In the genomic region with DNA sequence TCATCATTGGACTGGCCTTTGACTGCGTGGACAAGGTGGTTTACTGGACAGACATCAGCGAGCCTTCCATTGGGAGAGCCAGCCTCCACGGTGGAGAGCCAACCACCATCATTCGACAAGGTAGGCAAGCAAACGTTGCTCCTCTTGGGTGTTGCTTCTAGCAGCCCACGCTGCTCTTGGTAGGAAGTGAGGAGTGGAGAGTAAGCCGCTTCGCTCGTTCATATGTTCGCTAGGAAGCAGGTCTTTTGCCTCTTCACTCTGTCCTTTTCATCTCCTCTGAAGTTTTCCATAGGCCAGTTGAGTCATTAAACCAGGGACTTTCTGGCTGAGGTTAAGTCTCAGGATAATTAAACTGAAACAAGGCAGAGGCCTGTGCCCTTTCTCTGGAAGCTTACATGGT, we compare ENCODE assay signal across 28 mouse cellular contexts.
DNase-seq lines count a peak whose midpoint lies in the region; ATAC-seq and TF ChIP-seq lines count a peak whose summit lies in the region.
"Had no signal": no experiment of that assay in that cellular context is flagged by ENCODE, and none has a peak within 500 bp of the region (broad histone marks: within the 10 kb centered on the region; RNA-seq: fewer than 3 reads in every experiment).

No protein-coding gene starts in this region.

- no peak overlapping the region for H3K9ac ChIP-seq in lung, embryonic 14.5 days
- H3K9ac ChIP-seq: embryonic facial prominence, embryonic 13.5 days; forebrain, embryonic 13.5 days; hindbrain, embryonic 12.5 days; hindbrain, embryonic 15.5 days had no signal

- no peak for TF ChIP-seq CTCF in lung, embryonic 14.5 days (IDR thresholded peaks at IDR 0.05; ENCODE audit: low read depth)

- H3K4me2 ChIP-seq in lung, embryonic 14.5 days, result no peak overlapping the region
- H3K4me2 ChIP-seq: embryonic facial prominence, embryonic 13.5 days; forebrain, embryonic 13.5 days; heart, embryonic 11.5 days; hindbrain, embryonic 12.5 days; hindbrain, embryonic 15.5 days had no signal

- peak; percentile 85 for DNase-seq in heart, adult 11 months
- no peak for DNase-seq in heart, adult 8-10 months (ENCODE audit: low spot score)
- no peak for DNase-seq in lung, embryonic 14.5 days
- DNase-seq in lung, postnatal 25 days (ENCODE audit: low spot score), result no peak
- DNase-seq in layer of hippocampus, adult 9-11 months, result no peak
- no peak for DNase-seq in right cerebral cortex, postnatal 36 days (ENCODE audit: low spot score in 2 of 2)
- DNase-seq: adrenal gland, adult 2 months; adrenal gland, postnatal 14 days; B cell, adult 2 months; cerebellum, adult 11-12 months; cerebellum, adult 8-10 months; cerebellum, postnatal 10 days; cerebellum, postnatal 36 days; embryo, embryonic 11 days; gastrocnemius, postnatal 25 days; heart, adult 2 months had no signal

- H3K36me3 ChIP-seq in lung, embryonic 14.5 days (ENCODE audit: insufficient read depth), result peaks cover 53% of the 10 kb centered on the region
- H3K36me3 ChIP-seq: G1E; hindbrain, embryonic 12.5 days; hindbrain, embryonic 15.5 days had no signal

- ATAC-seq in lung, embryonic 14.5 days (ENCODE audit: insufficient read depth), result no peak
- ATAC-seq: forebrain, embryonic 13.5 days; forebrain, embryonic 16.5 days; Patski had no signal

- H3K27me3 ChIP-seq in lung, embryonic 14.5 days (ENCODE audit: insufficient read depth, low read length), result no peaks in the 10 kb centered on the region
- H3K27me3 ChIP-seq: CH12.LX; embryonic facial prominence, embryonic 13.5 days; forebrain, embryonic 13.5 days; hindbrain, embryonic 12.5 days; hindbrain, embryonic 15.5 days; Patski had no signal

- H3K4me1 ChIP-seq in lung, embryonic 14.5 days (ENCODE audit: insufficient read depth), result no peaks in the 10 kb centered on the region
- peaks cover 20% of the 10 kb centered on the region for H3K4me1 ChIP-seq in brown adipose tissue, adult 24 weeks (ENCODE audit: control insufficient read depth, insufficient read depth, insufficient read length, low read length)
- H3K4me1 ChIP-seq: forebrain, embryonic 13.5 days; hindbrain, embryonic 12.5 days; hindbrain, embryonic 15.5 days had no signal

- H3K4me3 ChIP-seq in lung, embryonic 14.5 days (ENCODE audit: low read depth, low read length), result no peak overlapping the region
- no peak overlapping the region for H3K4me3 ChIP-seq in brown adipose tissue, adult 24 weeks (ENCODE audit: insufficient read depth, low read depth, low read length)
- H3K4me3 ChIP-seq: embryonic facial prominence, embryonic 10.5 days; embryonic facial prominence, embryonic 13.5 days; forebrain, embryonic 10.5 days; forebrain, embryonic 13.5 days; heart, adult 2 months; hindbrain, embryonic 12.5 days; hindbrain, embryonic 15.5 days had no signal

- 0 out of 2 replicates have a peak overlapping the region, but pooled peaks have one; percentile 15 for H3K27ac ChIP-seq in lung, embryonic 14.5 days (ENCODE audit: low read depth)
- peak overlapping the region; percentile 45 for H3K27ac ChIP-seq in brown adipose tissue, adult 24 weeks (replicated peaks; ENCODE audit: low read depth, low read length)
- H3K27ac ChIP-seq: embryonic facial prominence, embryonic 10.5 days; embryonic facial prominence, embryonic 13.5 days; forebrain, embryonic 10.5 days; forebrain, embryonic 13.5 days; hindbrain, embryonic 12.5 days; hindbrain, embryonic 15.5 days had no signal

- WGBS in lung, embryonic 14.5 days, result 86% methylated on average over 10 of the region's 10 CpGs

- no peaks in the 10 kb centered on the region for H3K9me3 ChIP-seq in lung, embryonic 14.5 days (ENCODE audit: low read depth, low read length)
- H3K9me3 ChIP-seq: embryonic facial prominence, embryonic 10.5 days; embryonic facial prominence, embryonic 13.5 days; forebrain, embryonic 10.5 days; forebrain, embryonic 13.5 days; G1E; hindbrain, embryonic 12.5 days; hindbrain, embryonic 15.5 days had no signal
